In the genomic region with DNA sequence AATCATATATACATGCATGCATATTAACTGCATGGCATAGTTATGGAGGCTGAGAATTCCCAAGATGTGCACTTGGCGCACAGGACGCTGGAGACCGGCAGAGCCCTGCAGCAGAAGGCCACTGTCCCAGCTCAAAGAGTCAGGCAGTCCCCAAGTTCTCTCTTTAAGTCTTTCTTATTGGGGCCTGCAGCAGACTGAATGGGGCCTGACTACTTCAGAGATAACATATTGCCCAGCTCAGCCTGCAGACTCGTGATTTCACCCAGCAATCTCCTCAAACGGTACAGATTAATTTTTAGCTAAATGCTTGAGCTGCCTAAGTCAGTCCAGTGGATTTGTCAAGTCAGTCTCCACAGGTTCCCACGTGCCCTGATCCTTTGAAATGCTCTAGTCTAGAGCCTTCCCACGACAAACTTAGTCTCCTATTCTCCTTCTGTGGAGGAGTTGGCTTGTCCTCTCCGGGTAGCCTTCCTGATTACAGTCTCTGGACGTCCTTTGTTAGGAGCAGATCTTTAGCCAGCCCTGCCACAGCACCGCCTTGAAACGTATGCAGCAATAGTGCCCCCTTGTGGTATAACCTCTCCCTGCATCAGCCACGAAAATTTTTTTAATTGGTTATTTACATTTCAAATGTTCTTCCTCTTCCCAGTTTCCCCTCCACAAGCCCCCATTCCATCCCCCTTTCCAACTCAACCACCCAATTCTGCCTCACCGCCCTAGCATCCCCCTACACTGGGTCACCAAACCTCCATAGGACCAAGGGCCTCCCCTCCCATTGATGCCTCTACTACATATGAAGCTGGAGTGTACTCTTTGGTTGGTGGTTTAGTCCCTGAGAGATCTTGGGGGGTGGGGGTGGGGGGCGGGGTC, we compare ENCODE assay signal across 8 mouse cellular contexts. TPM values are rescaled to one million over a fixed set of nuclear protein-coding genes. Genes with fewer than 3 reads are reported as not detected.
A peak's percentile ranks its signal among the peaks of the same experiment; 100 is the strongest.
DNase-seq lines count a peak whose midpoint lies in the region; ATAC-seq and TF ChIP-seq lines count a peak whose summit lies in the region.

No protein-coding gene starts in this region.

- no peak overlapping the region for H3K4me2 ChIP-seq in embryonic facial prominence, embryonic 11.5 days (ENCODE audit: low read depth, low read length)
- H3K4me2 ChIP-seq in limb, embryonic 11.5 days (ENCODE audit: low read depth, severe bottlenecking): no peak overlapping the region
- no peak overlapping the region for H3K4me2 ChIP-seq in midbrain, embryonic 14.5 days (ENCODE audit: low read length)

- TF ChIP-seq CTCF in kidney, adult 2 months (conservative IDR thresholded peaks at IDR 0.05; ENCODE audit: insufficient read depth, insufficient read length, low read depth, low read length): peak; percentile 92
- peak; percentile 75; the same call in 1 of the 2 replicates for TF ChIP-seq CTCF in spleen, adult 2 months (IDR thresholded peaks at IDR 0.05; ENCODE audit: extremely low read depth, insufficient read depth, insufficient read length, insufficient replicate concordance)

- WGBS in embryonic facial prominence, embryonic 11.5 days: 29% methylated on average over 14 of the region's 14 CpGs
- 19% methylated on average over 14 of the region's 14 CpGs for WGBS in kidney, adult 2 months
- WGBS in limb, embryonic 11.5 days: 29% methylated on average over 14 of the region's 14 CpGs
- 20% methylated on average over 14 of the region's 14 CpGs for WGBS in midbrain, embryonic 14.5 days
- WGBS in spleen, adult 2 months: 29% methylated on average over 14 of the region's 14 CpGs

- no peaks in the 10 kb centered on the region for H3K4me1 ChIP-seq in embryonic facial prominence, embryonic 11.5 days (ENCODE audit: control insufficient read depth, insufficient read depth, low read length)
- peaks cover 5% of the 10 kb centered on the region; the same call in 1 of the 2 replicates for H3K4me1 ChIP-seq in kidney, adult 2 months (ENCODE audit: control insufficient read depth, insufficient read depth, low read length)
- H3K4me1 ChIP-seq in limb, embryonic 11.5 days (ENCODE audit: control insufficient read depth, insufficient read depth, low read length): peaks cover 2% of the 10 kb centered on the region; the same call in 1 of the 2 replicates
- no peaks in the 10 kb centered on the region for H3K4me1 ChIP-seq in midbrain, embryonic 14.5 days (ENCODE audit: control insufficient read depth, insufficient read depth, low read length)
- no peaks in the 10 kb centered on the region for H3K4me1 ChIP-seq in spleen, adult 2 months (ENCODE audit: control insufficient read depth, insufficient read depth, insufficient read length)

- peak; percentile 78 for DNase-seq in 416B (ENCODE audit: low read depth)
- DNase-seq in adrenal gland, postnatal 14 days: peak; percentile 84
- DNase-seq in embryonic facial prominence, embryonic 11.5 days (ENCODE audit: low spot score): peak; percentile 92
- DNase-seq in heart, adult 8-10 months (ENCODE audit: low spot score): peak; percentile 88
- peak; percentile 84 for DNase-seq in kidney, adult 2 months
- DNase-seq in limb, embryonic 11.5 days (ENCODE audit: low spot score): peak; percentile 82
- DNase-seq in midbrain, embryonic 14.5 days: peak; percentile 88
- DNase-seq in spleen, adult 2 months (ENCODE audit: low read depth in 1 of 2, low spot score in 2 of 2): peak; percentile 29 to 44

- no peaks in the 10 kb centered on the region for H3K27me3 ChIP-seq in embryonic facial prominence, embryonic 11.5 days (ENCODE audit: control insufficient read depth, insufficient read depth, low read length)
- no peaks in the 10 kb centered on the region for H3K27me3 ChIP-seq in kidney, adult 2 months (replicated peaks; ENCODE audit: control insufficient read depth, insufficient read depth, low read length)
- H3K27me3 ChIP-seq in limb, embryonic 11.5 days (ENCODE audit: control insufficient read depth, insufficient read depth, low read length): no peaks in the 10 kb centered on the region
- H3K27me3 ChIP-seq in midbrain, embryonic 14.5 days (ENCODE audit: control insufficient read depth, insufficient read depth, low read length): no peaks in the 10 kb centered on the region
- H3K27me3 ChIP-seq in spleen, adult 2 months (ENCODE audit: control insufficient read depth, insufficient read depth, low read length): no peaks in the 10 kb centered on the region

- peak; percentile 83 for ATAC-seq in embryonic facial prominence, embryonic 11.5 days (replicated peaks; ENCODE audit: insufficient number of reproducible peaks, low FRiP score, low TSS enrichment, low read depth)
- peak; percentile 75 for ATAC-seq in limb, embryonic 11.5 days (ENCODE audit: insufficient number of reproducible peaks, low FRiP score, low TSS enrichment, low read depth)
- peak; percentile 55; the same call in 1 of the 2 replicates for ATAC-seq in midbrain, embryonic 14.5 days (ENCODE audit: low FRiP score, low TSS enrichment)

- no peak for TF ChIP-seq POLR2A in kidney, adult 2 months (IDR thresholded peaks at IDR 0.05; ENCODE audit: low read depth, low read length)
- no peak for TF ChIP-seq POLR2A in spleen, adult 2 months (IDR thresholded peaks at IDR 0.05; ENCODE audit: low read depth, low read length)

- no peaks in the 10 kb centered on the region for H3K36me3 ChIP-seq in embryonic facial prominence, embryonic 11.5 days (replicated peaks; ENCODE audit: control insufficient read depth, insufficient read depth, low read depth, low read length)
- H3K36me3 ChIP-seq in kidney, adult 2 months (ENCODE audit: control insufficient read depth, insufficient read depth, low read length): no peaks in the 10 kb centered on the region
- no peaks in the 10 kb centered on the region for H3K36me3 ChIP-seq in limb, embryonic 11.5 days (ENCODE audit: control insufficient read depth, insufficient read depth, low read length)
- no peaks in the 10 kb centered on the region for H3K36me3 ChIP-seq in midbrain, embryonic 14.5 days (ENCODE audit: control insufficient read depth, insufficient read depth, low read length)
- H3K36me3 ChIP-seq in spleen, adult 2 months (ENCODE audit: control insufficient read depth, insufficient read depth, low read length): no peaks in the 10 kb centered on the region

- no peaks in the 10 kb centered on the region for H3K9me3 ChIP-seq in embryonic facial prominence, embryonic 11.5 days (replicated peaks; ENCODE audit: control insufficient read depth, low read length)
- no peaks in the 10 kb centered on the region for H3K9me3 ChIP-seq in limb, embryonic 11.5 days (ENCODE audit: control insufficient read depth, low read length)
- H3K9me3 ChIP-seq in midbrain, embryonic 14.5 days (ENCODE audit: control insufficient read depth, low read length): no peaks in the 10 kb centered on the region

- H3K4me3 ChIP-seq in embryonic facial prominence, embryonic 11.5 days (ENCODE audit: low read depth, low read length): no peak overlapping the region
- no peak overlapping the region for H3K4me3 ChIP-seq in kidney, adult 2 months (ENCODE audit: insufficient read depth, low read depth, low read length)
- H3K4me3 ChIP-seq in limb, embryonic 11.5 days (ENCODE audit: low read depth, low read length): no peak overlapping the region
- no peak overlapping the region for H3K4me3 ChIP-seq in midbrain, embryonic 14.5 days (replicated peaks; ENCODE audit: low read depth, low read length)
- H3K4me3 ChIP-seq in spleen, adult 2 months (ENCODE audit: extremely low read depth, insufficient read depth, insufficient read length): no peak overlapping the region

- no peak overlapping the region; the same call in 1 of the 2 replicates for H3K27ac ChIP-seq in embryonic facial prominence, embryonic 11.5 days (replicated peaks; ENCODE audit: low read depth, low read length)
- H3K27ac ChIP-seq in kidney, adult 2 months (ENCODE audit: insufficient read depth, low read depth, low read length): peak overlapping the region; percentile 40; the same call in 1 of the 2 replicates
- no peak overlapping the region for H3K27ac ChIP-seq in limb, embryonic 11.5 days (replicated peaks; ENCODE audit: low read depth, low read length)
- H3K27ac ChIP-seq in midbrain, embryonic 14.5 days (replicated peaks; ENCODE audit: low read depth, low read length): no peak overlapping the region
- no peak overlapping the region for H3K27ac ChIP-seq in spleen, adult 2 months (ENCODE audit: insufficient read depth, low read length)

- H3K9ac ChIP-seq in embryonic facial prominence, embryonic 11.5 days (replicated peaks; ENCODE audit: low read length): peak overlapping the region; percentile 50
- H3K9ac ChIP-seq in limb, embryonic 11.5 days (ENCODE audit: low read length): peak overlapping the region; percentile 51; the same call in 1 of the 2 replicates
- H3K9ac ChIP-seq in midbrain, embryonic 14.5 days (replicated peaks; ENCODE audit: low read length): no peak overlapping the region

RNA-seq across cellular contexts. Expression of a gene that starts 40.9 kb away (rescaled TPM):
- total RNA-seq in adrenal gland, postnatal 14 days (2021): 65.2 and 75.4 TPM in 2 replicates
- polyA plus RNA-seq in embryonic facial prominence, embryonic 11.5 days (2014; fragmentation: Nextera tagmentation; extraction: Ambion mirVana): 19.4 and 19.6 TPM in 2 replicates
- total RNA-seq in heart, adult 8-10 months (2022): 100 to 1,000 TPM; 103 to 124 (median 118) TPM
- polyA plus RNA-seq in kidney, adult 2 months (2012; rRNA removed): 24.8 and 27.0 TPM in 2 replicates
- polyA plus RNA-seq in limb, embryonic 11.5 days (2014; fragmentation: Nextera tagmentation; extraction: Ambion mirVana): 28.0 and 31.5 TPM in 2 replicates
- polyA plus RNA-seq in midbrain, embryonic 14.5 days (2014; fragmentation: Nextera tagmentation; extraction: Ambion mirVana): 9.2 and 13.4 TPM in 2 replicates
- 7.2 and 9.7 TPM in 2 replicates for polyA plus RNA-seq in spleen, adult 2 months (2012; rRNA removed)

RNA-seq across cellular contexts. Expression of a gene that starts 57.6 kb away (rescaled TPM):
- total RNA-seq in adrenal gland, postnatal 14 days (2021): not detected in 2 replicates
- polyA plus RNA-seq in embryonic facial prominence, embryonic 11.5 days (2014; fragmentation: Nextera tagmentation; extraction: Ambion mirVana): 0.18 and 0.42 TPM in 2 replicates
- total RNA-seq in heart, adult 8-10 months (2022): 1 to 10 TPM in 2 of 4 experiments, under 1 TPM in 2; 0.31 to 1.3 (median 0.96) TPM
- polyA plus RNA-seq in kidney, adult 2 months (2012; rRNA removed): 0.48 and 1.4 TPM in 2 replicates
- 0.50 and 0.81 TPM in 2 replicates for polyA plus RNA-seq in limb, embryonic 11.5 days (2014; fragmentation: Nextera tagmentation; extraction: Ambion mirVana)
- polyA plus RNA-seq in midbrain, embryonic 14.5 days (2014; fragmentation: Nextera tagmentation; extraction: Ambion mirVana): 0.12 TPM in 1 of 2 replicates, not detected in the other
- polyA plus RNA-seq in spleen, adult 2 months (2012; rRNA removed): not detected in 2 replicates

Comparison
In these comparisons a context has a peak if more than half of its experiments do, and no peak if none do; other contexts are left out.
1. DNase-seq: peak in every context shown above with its lines; median percentile 92 in embryonic facial prominence, embryonic 11.5 days; 88 in heart, adult 8-10 months; 88 in midbrain, embryonic 14.5 days; 84 in adrenal gland, postnatal 14 days; 84 in kidney, adult 2 months; 82 in limb, embryonic 11.5 days; 78 in 416B; 36 in spleen, adult 2 months.